Mouse (Mus musculus) central nervous system, embryonic 18 days (tissue): ENCODE data around the gene Fbp1. TPM values are rescaled to one million over a fixed set of nuclear protein-coding genes. Genes with fewer than 3 reads are reported as not detected.

Source experiments
- polyA plus RNA-seq: library from polyadenylated mRNA; depleted of rRNA; stranded (reverse); fragments of >200 nt; gene quantifications from 2 replicates; pipeline ENCODE4 v1.2.3, GENCODE M21; 2012; rRNA removed

The Fbp1 gene
- polyA plus RNA-seq = 0.17 and 0.27 TPM in 2 replicates

GRCm38 (mm10) chr13:62887712-62888441, at the start of gene Fbp1:
Fbp1 (minus strand) TSS chr13:62888282.

DNA sequence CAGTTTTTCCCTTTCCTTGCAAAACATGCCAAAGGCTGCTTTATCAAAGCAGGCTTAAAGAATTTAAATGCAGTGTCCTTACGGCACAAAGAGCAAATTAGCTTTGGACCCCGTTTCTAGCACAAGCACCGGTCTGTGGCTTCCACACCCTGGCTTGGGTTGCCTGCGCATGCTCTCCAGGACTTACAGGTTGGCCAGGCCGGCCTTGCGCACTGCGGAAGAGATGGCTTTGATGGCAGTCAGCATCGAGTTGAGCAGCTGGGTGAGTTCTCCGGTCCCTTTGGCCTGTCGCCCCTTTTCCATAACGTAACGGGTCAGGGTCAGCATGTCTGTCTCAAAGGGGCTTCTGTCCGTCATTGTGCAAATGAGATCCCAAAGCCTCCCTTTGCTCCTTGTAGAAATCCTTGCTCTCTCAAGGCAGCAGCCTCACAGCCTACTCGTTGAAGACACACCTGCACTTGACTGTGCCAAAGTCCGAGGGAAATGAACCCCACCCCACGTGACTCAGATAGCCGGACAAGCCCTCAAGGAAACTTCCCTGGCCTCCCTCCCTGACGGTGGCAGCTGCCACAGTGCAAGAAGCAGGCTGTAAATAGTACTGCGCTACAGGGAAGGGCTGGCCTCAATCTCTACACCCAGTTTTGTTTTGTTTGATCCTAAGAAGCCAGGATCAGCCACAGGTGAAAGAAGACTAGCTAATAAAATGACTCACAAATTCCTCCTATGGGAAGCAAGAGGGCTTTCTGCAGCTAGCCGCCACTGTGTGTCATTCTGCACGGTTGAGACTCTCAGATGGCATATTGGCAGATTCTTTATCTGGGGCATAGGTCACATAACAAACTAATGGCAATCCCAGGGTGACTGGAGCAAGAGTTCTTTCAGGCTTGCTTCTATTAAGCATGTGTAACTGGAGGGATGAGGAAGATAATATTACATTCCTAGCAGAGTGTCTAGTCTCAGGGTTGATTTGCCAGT, 29.9 kb downstream of the Fbp1 start, which contains the start of gene Fbp2:
Gene Fbp2, minus strand, starts transcription at position 482 of the 975 bp plus-strand sequence.

Other genes with a start within 250 kb of the Fbp1 start
- gene Platr25, start 127.6 kb downstream of the Fbp1 start, polyA plus RNA-seq = 18.4 and 20.3 TPM in 2 replicates
- 4.8 and 5.5 TPM in 2 replicates for gene Gm5141, start 102.5 kb downstream of the Fbp1 start, polyA plus RNA-seq
- 0.88 and 1.1 TPM in 2 replicates for gene Fbp2, start 29.9 kb downstream of the Fbp1 start, polyA plus RNA-seq
- gene 2010111I01Rik, start 76.6 kb upstream of the Fbp1 start, polyA plus RNA-seq = 31.0 and 42.3 TPM in 2 replicates